Mouse (Mus musculus): ENCODE measurements around the gene Loxl3.

The Loxl3 gene

DNA sequence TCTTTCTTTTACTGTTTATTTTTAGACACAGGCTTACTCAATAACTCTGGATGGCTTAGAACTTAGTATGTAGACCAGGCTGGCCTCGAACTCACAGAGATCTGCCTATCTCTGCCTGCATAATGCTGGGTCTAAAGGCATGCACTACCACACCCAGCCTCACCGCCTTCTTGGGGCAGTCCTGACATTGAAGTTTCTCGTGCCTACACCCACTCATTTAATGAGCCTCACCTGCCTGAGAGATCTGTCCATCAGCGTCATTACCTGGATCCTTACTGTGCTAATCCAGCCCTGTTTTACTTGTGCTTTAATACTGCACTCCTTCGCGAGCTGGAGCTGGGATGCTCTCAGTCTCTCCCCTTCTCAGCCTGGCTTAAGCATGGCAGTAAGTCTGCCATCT is 22.2 kb upstream of the Loxl3 start:
- H3K27me3 ChIP-seq (ENCODE audit: insufficient read depth, low read length), result no peaks in the 10 kb centered on the region
- no peak overlapping the region for H3K4me3 ChIP-seq (replicated peaks; ENCODE audit: low read length)
- peaks cover 50% of the 10 kb centered on the region for H3K9me3 ChIP-seq (ENCODE audit: low read length)
- H3K4me1 ChIP-seq (replicated peaks; ENCODE audit: low read depth, low read length), result no peaks in the 10 kb centered on the region
- TF ChIP-seq CTCF (conservative IDR thresholded peaks at IDR 0.05; ENCODE audit: low read length) (no peak), NANOG (IDR thresholded peaks at IDR 0.05; ENCODE audit: borderline replicate concordance, low read length) (no peak), POU5F1 (IDR thresholded peaks at IDR 0.05; ENCODE audit: borderline replicate concordance, low read length) (no peak)
- peaks cover 2% of the 10 kb centered on the region; the same call in 1 of the 2 replicates for H3K36me3 ChIP-seq (ENCODE audit: insufficient read depth, low read length)

DNA sequence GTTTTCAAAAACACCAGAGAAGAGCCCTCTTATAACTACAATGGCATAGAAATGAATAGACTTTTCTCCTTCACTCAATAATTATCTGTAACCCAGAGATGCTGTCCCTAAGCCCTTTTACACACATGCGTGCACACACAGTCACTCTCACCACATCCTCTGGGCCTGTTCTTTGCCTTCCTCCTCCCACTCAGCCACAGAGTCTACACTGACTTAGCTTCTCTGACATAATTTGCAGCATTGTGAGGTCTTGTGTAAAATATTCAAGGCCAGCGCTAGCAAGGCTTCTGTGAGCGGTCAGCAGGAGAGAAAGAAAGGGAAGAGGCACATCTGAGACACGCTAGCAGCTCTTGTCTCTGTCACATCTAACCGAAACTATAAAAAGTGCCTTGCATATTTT is 20.5 kb upstream of the Loxl3 start:
- H3K27me3 ChIP-seq (ENCODE audit: insufficient read depth, low read length), result no peaks in the 10 kb centered on the region
- H3K9me3 ChIP-seq (ENCODE audit: low read length), result peaks cover 51% of the 10 kb centered on the region
- TF ChIP-seq POU5F1 (IDR thresholded peaks at IDR 0.05; ENCODE audit: borderline replicate concordance, low read length), result no peak
- no peak for TF ChIP-seq CTCF (conservative IDR thresholded peaks at IDR 0.05; ENCODE audit: low read length)
- TF ChIP-seq NANOG (IDR thresholded peaks at IDR 0.05; ENCODE audit: borderline replicate concordance, low read length), result no peak
- peaks cover 2% of the 10 kb centered on the region; the same call in 1 of the 2 replicates for H3K36me3 ChIP-seq (ENCODE audit: insufficient read depth, low read length)
- H3K4me3 ChIP-seq (replicated peaks; ENCODE audit: low read length), result no peak overlapping the region
- no peaks in the 10 kb centered on the region for H3K4me1 ChIP-seq (replicated peaks; ENCODE audit: low read depth, low read length)

DNA sequence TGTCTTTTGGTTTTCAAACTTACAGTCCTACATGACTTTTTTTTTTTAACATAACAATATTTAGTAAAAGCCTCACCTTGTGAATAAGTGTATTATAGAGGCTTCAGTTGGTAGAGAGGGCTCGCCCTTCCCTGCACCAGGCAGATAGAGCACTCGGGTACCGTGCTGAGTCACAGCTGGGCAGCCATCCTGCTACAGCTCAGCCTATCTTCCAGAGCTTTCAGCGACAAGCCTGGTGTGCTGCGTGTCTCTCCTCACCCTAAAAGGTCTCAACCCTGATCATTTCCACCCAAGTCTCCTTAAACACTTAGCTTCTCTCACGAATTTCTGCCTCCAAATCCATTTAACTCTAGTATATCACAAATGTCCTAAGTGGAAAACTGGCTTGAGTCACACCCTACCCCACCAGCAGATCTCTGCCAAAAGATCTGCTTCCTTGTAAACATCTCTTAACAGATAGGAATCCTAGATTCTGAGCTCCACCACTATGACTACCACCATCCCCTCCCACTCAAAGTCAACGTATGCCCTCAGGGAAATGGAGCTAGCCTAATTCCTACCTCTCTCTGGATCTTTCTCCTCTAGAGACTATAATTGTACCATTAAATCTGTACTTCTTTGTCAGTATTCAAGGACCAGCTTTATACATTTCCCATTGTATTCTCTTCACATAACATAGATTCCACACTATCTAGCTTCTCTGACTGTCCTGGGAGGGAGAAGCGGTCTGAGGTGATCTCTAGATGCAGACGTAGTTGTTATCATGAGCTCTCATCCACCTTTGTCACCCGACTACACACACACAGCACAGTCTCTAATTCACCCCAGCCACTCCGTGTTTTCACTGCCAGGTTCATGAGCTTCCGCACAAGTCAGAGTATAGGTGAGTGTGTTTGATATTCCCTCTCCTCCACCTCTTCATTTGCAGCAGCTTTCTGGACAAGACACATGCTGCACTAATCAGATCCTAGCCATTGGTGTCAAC is 19.2 kb upstream of the Loxl3 start:
- peaks cover 48% of the 10 kb centered on the region for H3K9me3 ChIP-seq (ENCODE audit: low read length)
- TF ChIP-seq POU5F1 (IDR thresholded peaks at IDR 0.05; ENCODE audit: borderline replicate concordance, low read length), result no peak
- no peak for TF ChIP-seq CTCF (conservative IDR thresholded peaks at IDR 0.05; ENCODE audit: low read length)
- no peak for TF ChIP-seq NANOG (IDR thresholded peaks at IDR 0.05; ENCODE audit: borderline replicate concordance, low read length)
- H3K27me3 ChIP-seq (ENCODE audit: insufficient read depth, low read length), result no peaks in the 10 kb centered on the region
- H3K4me1 ChIP-seq (replicated peaks; ENCODE audit: low read depth, low read length), result no peaks in the 10 kb centered on the region
- H3K4me3 ChIP-seq (replicated peaks; ENCODE audit: low read length), result no peak overlapping the region
- peaks cover 2% of the 10 kb centered on the region; the same call in 1 of the 2 replicates for H3K36me3 ChIP-seq (ENCODE audit: insufficient read depth, low read length)

DNA sequence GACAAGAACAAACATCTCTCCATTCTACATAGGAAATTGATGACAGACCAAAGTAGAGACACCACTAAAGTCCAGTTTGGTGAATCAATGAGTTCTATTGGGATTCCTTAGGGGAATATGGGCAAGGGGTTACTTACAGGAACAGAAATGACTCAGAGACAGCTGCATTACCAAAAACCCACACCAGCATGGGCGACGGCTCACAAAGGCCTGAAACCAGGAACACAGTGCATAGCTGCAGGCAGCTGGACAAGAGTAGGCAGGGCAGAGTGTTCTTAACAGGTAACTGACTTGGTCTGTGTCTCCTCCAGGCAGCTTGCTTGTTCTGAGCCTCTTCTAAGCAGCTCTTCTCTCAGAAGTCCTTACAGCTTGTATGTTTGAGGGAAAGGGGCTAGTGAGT is 18.2 kb upstream of the Loxl3 start:
- Histone ChIP-seq H3K4me1 (replicated peaks; ENCODE audit: low read depth, low read length) (no peaks in the 10 kb centered on the region), H3K36me3 (ENCODE audit: insufficient read depth, low read length) (peaks cover 2% of the 10 kb centered on the region; the same call in 1 of the 2 replicates), H3K27me3 (ENCODE audit: insufficient read depth, low read length) (peaks cover under 1% of the 10 kb centered on the region; the same call in 1 of the 2 replicates), H3K4me3 (replicated peaks; ENCODE audit: low read length) (no peak overlapping the region), H3K9me3 (ENCODE audit: low read length) (peaks cover 38% of the 10 kb centered on the region)
- TF ChIP-seq CTCF (conservative IDR thresholded peaks at IDR 0.05; ENCODE audit: low read length) (no peak), POU5F1 (IDR thresholded peaks at IDR 0.05; ENCODE audit: borderline replicate concordance, low read length) (no peak), NANOG (IDR thresholded peaks at IDR 0.05; ENCODE audit: borderline replicate concordance, low read length) (no peak)

DNA sequence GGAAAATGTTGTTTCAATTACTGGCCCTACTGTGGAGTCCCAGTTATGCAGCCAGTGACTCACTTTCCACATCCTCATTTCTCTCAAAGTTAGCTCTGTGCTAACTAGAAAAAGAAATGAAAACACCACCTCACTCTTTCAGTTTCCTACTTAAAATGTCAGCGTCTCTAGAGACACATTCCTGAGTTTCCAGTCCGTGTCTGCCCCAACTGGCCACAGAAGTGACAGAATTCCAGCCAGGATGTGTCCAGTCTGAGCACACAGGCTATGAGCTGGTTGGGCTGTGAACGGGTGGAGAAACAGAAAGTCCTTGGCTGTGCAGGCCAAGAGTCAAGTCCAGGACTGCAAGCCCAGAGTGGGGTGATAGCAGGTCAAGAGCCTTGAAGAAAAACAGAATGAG is 16.8 kb upstream of the Loxl3 start:
- peaks cover 23% of the 10 kb centered on the region for H3K9me3 ChIP-seq (ENCODE audit: low read length)
- no peaks in the 10 kb centered on the region for H3K36me3 ChIP-seq (ENCODE audit: insufficient read depth, low read length)
- peaks cover 5% of the 10 kb centered on the region; the same call in 1 of the 2 replicates for H3K27me3 ChIP-seq (ENCODE audit: insufficient read depth, low read length)
- H3K4me1 ChIP-seq (replicated peaks; ENCODE audit: low read depth, low read length), result no peaks in the 10 kb centered on the region
- TF ChIP-seq NANOG (IDR thresholded peaks at IDR 0.05; ENCODE audit: borderline replicate concordance, low read length) (no peak), POU5F1 (IDR thresholded peaks at IDR 0.05; ENCODE audit: borderline replicate concordance, low read length) (no peak), CTCF (conservative IDR thresholded peaks at IDR 0.05; ENCODE audit: low read length) (no peak)
- no peak overlapping the region for H3K4me3 ChIP-seq (replicated peaks; ENCODE audit: low read length)

DNA sequence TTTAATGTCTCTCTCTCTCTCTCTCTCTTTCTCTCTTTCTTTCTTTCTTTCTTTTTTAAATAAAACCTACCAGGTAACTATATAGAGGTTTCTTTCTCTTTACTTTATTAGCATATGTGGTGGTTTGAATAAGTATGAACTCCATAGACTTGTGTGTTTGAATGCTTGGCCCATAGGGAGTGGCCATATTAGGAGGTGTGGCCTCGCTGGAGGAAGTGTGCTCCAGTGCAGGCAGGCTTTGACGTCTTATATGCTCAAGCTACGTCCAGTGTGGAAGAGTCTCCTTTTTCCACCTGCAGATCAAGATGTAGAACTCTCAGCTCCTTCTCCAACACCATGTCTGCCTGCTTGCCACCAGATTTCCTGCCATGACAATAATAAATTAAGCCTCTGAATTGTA is 14.9 kb upstream of the Loxl3 start:
- Histone ChIP-seq H3K27me3 (ENCODE audit: insufficient read depth, low read length) (peaks cover 5% of the 10 kb centered on the region; the same call in 1 of the 2 replicates), H3K4me1 (replicated peaks; ENCODE audit: low read depth, low read length) (no peaks in the 10 kb centered on the region), H3K9me3 (ENCODE audit: low read length) (peaks cover 6% of the 10 kb centered on the region; the same call in 1 of the 2 replicates), H3K36me3 (ENCODE audit: insufficient read depth, low read length) (no peaks in the 10 kb centered on the region), H3K4me3 (replicated peaks; ENCODE audit: low read length) (no peak overlapping the region)
- TF ChIP-seq NANOG (IDR thresholded peaks at IDR 0.05; ENCODE audit: borderline replicate concordance, low read length) (no peak), POU5F1 (IDR thresholded peaks at IDR 0.05; ENCODE audit: borderline replicate concordance, low read length) (no peak), CTCF (conservative IDR thresholded peaks at IDR 0.05; ENCODE audit: low read length) (no peak)

DNA sequence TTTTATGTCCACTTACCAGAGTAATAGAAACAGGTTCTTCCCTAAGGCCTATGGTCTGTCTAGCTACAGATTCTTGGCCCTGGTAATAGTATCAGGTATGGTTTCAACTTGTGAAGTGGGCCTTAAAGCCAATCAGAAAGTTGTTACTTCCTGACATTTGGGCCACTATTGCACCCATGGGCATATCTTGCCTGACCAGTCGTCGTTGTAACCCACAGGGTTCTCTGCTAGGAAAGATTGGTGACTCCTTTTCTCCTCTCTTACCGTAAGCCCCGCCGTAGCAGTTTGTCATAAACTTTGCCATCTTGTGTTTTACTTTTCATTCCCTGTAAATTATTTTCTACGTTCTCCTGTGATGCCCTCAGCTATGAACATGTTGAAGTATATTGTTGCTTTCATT is 13.9 kb upstream of the Loxl3 start:
- H3K36me3 ChIP-seq (ENCODE audit: insufficient read depth, low read length), result no peaks in the 10 kb centered on the region
- peaks cover 11% of the 10 kb centered on the region; the same call in 1 of the 2 replicates for H3K27me3 ChIP-seq (ENCODE audit: insufficient read depth, low read length)
- H3K4me3 ChIP-seq (replicated peaks; ENCODE audit: low read length), result no peak overlapping the region
- H3K4me1 ChIP-seq (replicated peaks; ENCODE audit: low read depth, low read length), result no peaks in the 10 kb centered on the region
- H3K9me3 ChIP-seq (ENCODE audit: low read length), result peaks cover 3% of the 10 kb centered on the region; the same call in 1 of the 2 replicates
- no peak for TF ChIP-seq POU5F1 (IDR thresholded peaks at IDR 0.05; ENCODE audit: borderline replicate concordance, low read length)
- no peak for TF ChIP-seq NANOG (IDR thresholded peaks at IDR 0.05; ENCODE audit: borderline replicate concordance, low read length)
- no peak for TF ChIP-seq CTCF (conservative IDR thresholded peaks at IDR 0.05; ENCODE audit: low read length)

DNA sequence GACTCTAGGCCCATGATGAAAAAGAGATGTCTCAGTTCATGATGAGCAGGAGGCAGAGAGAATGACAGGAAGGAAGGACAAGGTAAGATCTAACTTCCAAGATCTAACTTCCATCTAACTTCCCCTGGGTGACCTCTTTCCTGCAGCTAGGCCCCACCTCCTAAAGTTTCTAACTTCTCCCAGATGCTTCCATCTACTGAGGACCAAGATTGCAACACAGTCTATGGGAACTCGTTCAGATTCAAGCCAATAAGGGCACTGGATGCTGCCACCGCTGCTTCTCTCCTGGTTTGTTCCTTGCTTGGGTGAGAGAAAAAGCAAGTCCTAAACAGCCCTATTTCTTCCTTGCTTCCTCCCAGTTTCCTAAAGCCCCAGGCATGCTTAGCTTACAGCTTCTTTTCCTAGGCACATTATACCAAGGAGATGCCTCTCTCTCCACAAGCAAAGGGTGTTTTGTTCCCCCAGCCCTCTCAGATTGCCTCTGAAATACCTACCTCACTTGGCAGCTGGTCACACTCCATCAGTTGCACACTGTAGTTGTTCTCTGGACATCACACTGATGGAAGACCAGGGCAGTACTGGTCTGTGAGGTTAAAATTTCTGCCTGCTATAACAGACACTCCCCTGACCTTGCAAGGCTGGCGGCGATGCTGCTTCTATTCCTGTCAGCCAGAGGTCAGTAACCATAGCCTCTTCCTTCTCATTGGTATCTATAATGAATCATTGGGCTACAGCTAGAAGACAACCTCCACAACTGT is 13.0 kb upstream of the Loxl3 start:
- Histone ChIP-seq H3K4me3 (replicated peaks; ENCODE audit: low read length) (no peak overlapping the region), H3K27me3 (ENCODE audit: insufficient read depth, low read length) (peaks cover 13% of the 10 kb centered on the region; the same call in 1 of the 2 replicates), H3K4me1 (replicated peaks; ENCODE audit: low read depth, low read length) (no peaks in the 10 kb centered on the region), H3K9me3 (ENCODE audit: low read length) (peaks cover 3% of the 10 kb centered on the region; the same call in 1 of the 2 replicates), H3K36me3 (ENCODE audit: insufficient read depth, low read length) (no peaks in the 10 kb centered on the region)
- TF ChIP-seq NANOG (IDR thresholded peaks at IDR 0.05; ENCODE audit: borderline replicate concordance, low read length), result no peak

All from E14TG2a.4 (cell line).